Mouse (Mus musculus) mesoderm, embryonic 11.5 days (tissue): ENCODE measurements around the gene Rgs6.

Experiments
- DNase-seq: peaks from one replicate; pipeline ENCODE4 v3.0.0-alpha.2; 2012; ENCODE audit warnings: low read depth, low spot score

Gene Rgs6

DNA sequence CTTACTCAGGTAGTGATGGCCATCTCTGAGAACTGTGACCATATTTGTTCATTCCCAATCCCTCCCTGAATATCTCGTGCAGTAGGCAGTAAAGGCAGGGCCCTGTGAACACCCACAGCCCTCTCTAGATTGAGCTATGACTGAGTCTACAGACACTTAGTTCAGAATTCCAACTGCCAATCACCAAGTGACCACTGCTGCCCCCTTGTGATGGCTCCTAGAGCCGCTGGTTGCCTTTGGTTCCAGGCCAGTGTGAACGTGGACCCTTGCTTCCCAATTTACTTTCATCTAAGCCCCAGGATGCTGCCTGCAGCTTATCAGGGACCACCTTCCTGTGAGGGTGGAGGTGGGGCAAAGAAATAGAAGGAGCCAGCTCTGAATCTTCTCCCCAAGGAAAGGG lies 438.9 kb downstream of the Rgs6 start:
- no peak for DNase-seq

DNA sequence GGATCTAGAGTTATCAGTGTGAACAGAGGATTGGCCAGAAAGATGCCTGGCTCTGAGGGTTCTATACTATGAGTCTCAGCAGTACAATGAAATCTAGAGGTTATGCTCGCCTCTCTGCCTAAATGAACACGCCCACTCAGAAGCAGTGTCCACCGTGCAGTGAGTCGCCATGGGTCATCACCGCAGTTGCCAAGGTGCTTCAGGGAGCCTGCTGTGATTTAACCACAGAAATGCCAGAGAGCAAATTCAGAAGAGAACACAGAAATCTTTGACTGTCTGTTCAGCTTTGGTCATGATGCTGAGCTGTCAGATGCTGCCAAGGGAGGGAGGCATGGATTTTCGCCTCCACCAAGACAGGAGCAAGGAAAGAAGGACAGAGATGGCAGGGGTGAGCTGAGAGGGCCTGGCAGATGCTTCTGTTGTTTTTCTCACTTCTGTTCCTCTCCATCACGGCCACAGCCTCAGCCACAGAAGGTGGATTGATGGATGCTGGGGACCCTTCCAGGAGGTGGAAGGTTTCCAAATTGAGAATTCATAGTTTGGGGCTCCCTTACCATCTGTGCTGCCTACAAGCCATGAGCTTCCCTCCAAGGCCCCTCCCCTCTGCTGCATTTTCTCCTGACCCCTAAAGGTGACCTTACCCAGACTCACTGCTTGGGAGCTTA lies 445.2 kb downstream of the Rgs6 start:
- DNase-seq, result no peak

- DNase-seq, result no peak
Observed at GRCm38 (mm10) chr12:83034859-83035569, 446.9 kb downstream of the Rgs6 start.

DNA sequence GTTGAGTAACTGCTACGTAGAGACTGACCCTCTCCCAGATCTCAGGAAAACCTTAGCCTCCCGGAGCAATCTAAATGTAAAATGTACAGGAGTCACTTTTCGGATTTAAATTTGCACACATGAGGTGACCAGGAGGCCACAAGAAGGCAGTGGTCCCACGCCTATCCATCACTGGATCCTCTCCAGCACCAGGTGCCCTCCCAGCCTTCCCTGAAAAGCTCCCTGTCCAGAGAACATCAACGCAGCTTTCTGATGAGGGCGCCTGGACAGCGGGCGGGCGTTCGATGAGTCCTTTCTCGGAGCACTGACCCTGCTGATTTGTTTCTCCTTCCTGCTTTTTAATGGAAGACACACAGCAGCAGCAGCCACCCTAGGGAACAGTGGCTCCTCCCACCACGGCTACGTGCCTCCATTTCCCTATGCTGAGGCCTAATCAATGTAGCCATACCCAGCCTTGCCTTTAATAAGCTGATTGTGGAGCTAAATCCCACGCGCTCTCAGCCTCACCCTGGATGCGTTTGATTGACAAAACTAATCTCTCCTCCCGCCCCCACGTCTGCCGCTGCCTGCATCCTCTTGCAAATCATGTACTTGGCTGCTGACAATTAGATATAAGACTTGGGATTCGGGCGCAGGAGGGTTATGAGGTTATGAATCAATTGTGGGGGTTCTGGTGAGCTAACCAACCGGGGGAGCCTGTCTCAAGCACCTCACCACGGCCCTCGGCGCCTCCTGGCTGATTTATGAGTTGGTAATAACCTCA lies 449.9 kb downstream of the Rgs6 start:
- DNase-seq, result peak; percentile 24

DNA sequence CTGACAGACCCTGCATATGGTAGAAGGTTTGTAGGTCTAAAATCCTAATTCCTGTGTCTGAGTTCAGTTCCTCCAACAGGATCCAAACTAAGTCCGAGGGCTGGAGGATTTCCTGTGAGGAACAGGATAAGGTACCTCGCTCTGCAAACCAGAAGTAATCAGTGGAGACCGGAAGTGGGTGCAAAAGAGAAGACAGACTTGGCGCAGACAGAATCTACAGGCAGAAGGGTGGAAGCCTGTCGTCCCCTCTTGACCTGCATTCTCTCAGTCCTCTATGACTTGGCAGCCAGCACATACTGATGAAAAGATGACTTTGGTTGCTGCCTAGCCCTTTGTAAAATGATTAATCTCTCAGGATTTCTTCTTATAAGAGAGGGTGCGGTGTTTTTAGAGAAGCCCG lies 450.7 kb downstream of the Rgs6 start:
- DNase-seq, result no peak

DNA sequence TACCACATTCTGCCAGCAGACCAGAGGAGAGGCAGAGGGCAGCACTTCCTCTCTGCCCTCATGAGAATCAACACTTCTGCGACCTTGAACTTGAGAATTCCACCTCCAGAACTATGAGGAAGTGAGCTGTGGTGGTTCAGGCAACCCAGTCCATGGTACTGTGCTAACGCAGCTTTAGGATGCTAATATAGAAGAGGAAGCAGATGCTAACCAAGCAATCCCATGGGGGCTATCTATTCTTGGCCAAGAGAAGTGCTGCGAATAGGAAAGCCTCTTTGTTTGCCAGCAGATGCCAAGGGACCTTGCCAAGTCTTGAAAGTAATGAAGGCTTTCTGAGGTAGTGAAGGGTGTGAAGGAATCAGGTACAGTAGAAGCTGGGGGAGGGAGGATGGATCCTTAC lies 451.8 kb downstream of the Rgs6 start:
- DNase-seq, result no peak

DNA sequence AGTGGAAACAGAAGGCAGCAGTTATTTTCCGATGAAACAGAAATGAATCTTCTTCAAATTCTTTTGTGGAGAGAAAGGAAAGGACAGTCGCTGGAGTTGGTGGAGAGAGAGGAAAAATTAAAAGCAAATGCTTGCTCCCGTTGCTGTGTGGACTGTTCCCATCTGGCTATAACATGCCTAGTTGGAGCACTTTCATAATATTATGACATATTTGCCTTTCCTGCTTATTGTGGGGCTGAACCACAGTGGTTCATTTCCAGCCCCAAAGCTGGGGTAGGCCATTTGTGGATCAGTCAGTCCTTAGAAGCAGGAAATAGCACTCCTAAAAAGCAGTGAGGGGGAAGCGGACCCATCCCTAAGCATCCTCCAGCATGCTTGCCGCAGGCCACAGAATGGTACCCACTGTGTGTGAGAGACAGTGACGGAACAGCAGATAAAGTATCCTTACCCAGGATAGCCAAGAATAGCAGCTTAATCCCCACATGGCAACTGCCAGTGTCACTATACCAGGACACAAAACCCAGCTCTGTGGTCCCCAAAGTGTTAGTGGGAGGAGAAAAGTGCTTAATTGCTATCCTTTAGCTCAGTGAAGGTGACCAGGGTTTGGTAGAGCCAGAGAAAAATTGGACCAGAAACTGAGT lies 456.0 kb downstream of the Rgs6 start:
- DNase-seq, result no peak

DNA sequence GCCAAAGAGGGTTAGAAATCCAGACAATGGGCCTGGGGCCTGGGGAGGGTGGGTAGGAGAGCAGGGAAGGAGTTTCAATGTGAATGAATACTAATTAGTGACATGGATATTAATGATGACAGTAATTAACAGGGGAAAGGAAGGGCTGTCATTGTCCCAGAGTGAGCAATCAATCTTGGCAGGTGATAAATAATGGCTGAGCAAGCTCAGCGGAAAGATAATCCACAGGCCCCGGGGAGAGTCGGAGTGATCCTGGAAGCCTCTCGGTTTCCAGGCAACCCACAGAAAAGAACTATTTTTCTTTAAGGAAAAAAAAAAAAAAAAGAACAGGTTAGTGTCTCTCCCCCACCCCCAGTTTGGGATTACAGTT lies 456.5 kb downstream of the Rgs6 start:
- DNase-seq, result peak; percentile 49

- no peak for DNase-seq
Observed at GRCm38 (mm10) chr12:83045001-83045531, 457.0 kb downstream of the Rgs6 start.

DNA sequence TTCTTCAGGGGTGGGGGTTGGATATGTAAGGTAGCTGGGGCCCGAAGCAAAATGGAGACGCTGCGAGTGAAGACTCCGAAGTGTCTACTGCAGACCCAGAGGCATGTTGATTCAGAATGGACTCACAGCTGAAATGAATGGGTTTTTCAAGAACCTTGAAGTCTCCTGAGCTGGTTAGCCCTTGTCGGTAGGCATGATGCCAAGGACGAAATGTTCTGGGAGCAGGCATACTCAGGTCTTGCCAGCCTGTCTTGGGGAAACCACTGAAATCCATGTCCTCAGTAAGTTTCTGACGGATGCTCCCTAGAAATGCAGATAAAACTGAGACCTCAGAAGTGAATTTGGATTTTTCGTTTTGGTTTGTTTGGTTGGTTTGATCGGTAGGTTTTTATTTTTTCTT lies 458.6 kb downstream of the Rgs6 start:
- no peak for DNase-seq

DNA sequence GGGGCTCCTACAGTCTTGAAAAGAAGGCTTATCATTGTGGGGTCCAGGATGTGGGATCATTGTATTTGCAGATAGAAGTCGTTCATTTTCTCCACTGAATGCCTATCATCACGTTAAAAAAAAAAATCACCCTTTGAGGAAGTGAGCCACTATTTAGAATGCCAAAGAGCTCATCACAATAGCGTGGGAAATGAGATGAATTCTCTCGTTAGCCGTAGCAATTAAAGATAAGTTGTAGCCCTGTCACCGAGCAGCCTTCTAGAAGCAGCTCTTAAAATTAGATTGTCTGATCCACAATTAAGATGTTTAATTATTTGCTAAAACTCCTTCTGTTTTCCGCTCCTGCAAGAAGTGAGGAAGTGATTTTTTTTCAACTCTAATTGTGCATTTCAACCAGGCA lies 459.6 kb downstream of the Rgs6 start:
- DNase-seq, result no peak

GRCm38 (mm10) chr12:83050514-83050913 lies 462.4 kb downstream of the Rgs6 start:
- DNase-seq, result no peak

GRCm38 (mm10) chr12:83052391-83052790 lies 464.3 kb downstream of the Rgs6 start:
- DNase-seq, result no peak

DNA sequence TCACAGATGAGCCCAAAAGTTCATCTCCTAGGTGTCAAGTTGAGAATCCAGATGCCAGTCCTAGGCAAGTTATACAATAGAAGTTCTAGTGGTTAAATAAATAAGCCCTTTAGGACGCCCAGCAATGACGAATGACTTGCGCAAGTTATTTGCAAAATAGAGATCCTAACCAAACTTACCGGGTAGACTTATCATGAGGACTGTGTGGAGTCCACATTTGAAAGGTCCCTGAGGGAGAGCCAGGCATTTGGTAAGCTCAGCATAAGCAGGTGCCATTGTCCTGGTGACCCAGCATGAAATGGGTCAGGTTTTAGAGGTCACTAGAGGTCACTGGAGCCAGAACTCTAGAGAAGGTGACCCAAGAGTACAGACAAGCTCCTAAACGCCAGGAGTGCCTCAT lies 467.6 kb downstream of the Rgs6 start:
- DNase-seq, result no peak

- no peak for DNase-seq
Observed at GRCm38 (mm10) chr12:83066426-83066825, 478.3 kb downstream of the Rgs6 start.

DNA sequence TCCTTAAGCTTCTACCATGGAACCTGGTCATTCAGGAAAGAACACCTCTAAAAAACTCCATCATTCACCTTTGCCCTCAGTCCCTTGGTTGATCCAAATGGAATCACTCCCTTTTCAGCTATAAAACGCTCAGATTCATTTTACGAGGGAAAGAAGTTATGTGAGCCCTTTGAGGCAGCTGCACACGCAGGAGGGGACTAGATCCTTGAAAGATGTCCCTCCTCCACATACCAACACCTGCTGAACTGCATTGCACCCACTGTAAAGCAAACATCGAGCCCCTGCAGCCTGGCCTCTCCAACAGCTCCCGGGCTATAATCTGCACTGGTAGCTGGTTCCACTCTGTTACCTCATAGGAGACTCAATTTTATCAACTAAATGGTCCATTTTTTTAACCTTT lies 482.8 kb downstream of the Rgs6 start:
- DNase-seq, result no peak

DNA sequence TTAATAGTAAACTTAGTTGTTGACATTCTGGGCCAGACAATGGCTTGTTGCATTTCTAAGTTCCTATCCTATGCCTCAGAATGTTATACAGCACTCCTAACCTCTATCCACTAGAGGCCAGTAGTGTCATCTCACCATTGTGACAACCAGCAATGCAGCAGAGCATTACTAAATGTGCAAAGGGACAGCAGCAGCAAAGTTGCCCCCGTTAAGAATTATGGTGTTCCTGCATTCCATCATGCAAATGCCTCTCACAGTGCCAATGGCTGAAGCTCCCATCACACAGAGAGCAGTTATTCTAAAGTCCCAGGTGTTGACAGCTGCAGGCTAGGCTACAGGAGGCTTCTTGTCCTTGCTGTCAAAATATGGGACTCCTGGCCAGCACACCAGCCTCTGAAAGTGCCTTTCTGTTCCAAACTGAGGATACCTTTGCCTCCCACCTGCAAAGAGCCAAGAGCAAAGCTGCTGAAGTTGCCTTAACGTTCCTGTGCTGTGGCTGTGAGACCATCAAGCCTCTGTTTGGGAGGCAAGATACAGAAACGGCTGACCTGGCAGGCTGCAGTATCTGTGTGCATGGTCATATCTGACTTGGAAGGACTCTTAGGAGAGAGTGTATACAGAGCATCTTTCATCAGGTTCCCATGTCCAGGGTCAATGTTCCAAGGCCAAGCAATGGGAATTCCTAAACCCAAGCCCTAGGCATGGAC lies 484.2 kb downstream of the Rgs6 start:
- DNase-seq, result peak; percentile 18

- DNase-seq, result peak; percentile 45
Observed at GRCm38 (mm10) chr12:83072951-83073878, 485.1 kb downstream of the Rgs6 start.

DNA sequence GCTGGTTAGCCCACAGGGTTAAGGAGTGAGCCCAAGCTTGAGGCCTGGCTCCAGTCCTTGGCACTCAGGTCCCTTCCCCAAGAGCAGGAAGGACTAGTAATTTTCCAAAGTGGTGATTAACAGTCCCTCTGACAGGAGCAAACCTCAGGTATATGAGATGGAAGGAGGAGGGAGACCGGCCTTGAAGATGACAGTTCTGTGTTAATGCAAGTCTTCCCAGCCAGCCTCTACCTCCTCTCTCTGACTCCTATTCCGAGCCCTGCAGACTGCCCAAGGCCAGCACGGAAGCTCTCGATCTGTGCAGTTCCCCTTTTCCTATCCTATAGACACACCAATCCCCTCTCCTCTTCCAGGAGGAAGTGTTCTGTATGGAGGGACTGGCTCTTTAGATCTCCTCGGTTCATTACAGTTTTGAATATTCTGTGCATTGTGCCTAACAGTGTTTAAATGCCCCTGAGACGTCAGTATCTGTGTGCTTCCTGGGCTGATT lies 485.8 kb downstream of the Rgs6 start:
- no peak for DNase-seq

GRCm38 (mm10) chr12:83076179-83076578 lies 488.1 kb downstream of the Rgs6 start:
- DNase-seq, result no peak
